Mouse (Mus musculus): ENCODE data around the gene Pbxip1. TPM values are rescaled to one million over a fixed set of nuclear protein-coding genes. Genes with fewer than 3 reads are reported as not detected.

Pbxip1 gene
- polyA plus RNA-seq, 1 experiment from 2014 or later, result 14.1 TPM

- Histone ChIP-seq H3K36me3 (no peaks in the 10 kb centered on the region), H3K27me3 (peaks cover 30% of the 10 kb centered on the region), H3K4me1 (replicated peaks) (peaks cover 56% of the 10 kb centered on the region), H3K27ac (peak within 1 kb of the TSS; percentile 54), H3K4me2 (replicated peaks) (peak within 1 kb of the TSS; percentile 97), H3K9me3 (no peaks in the 10 kb centered on the region), H3K4me3 (replicated peaks) (peak within 1 kb of the TSS; percentile 52), H3K9ac (replicated peaks) (peak within 1 kb of the TSS; percentile 61)
- ATAC-seq, result peak; percentile 55
- under 1% methylated on average over 41 of the region's 42 CpGs for WGBS
Measured at GRCm38 (mm10) chr3:89394006-89394893, 42.3 kb upstream of the Pbxip1 start, which contains the start of gene Zbtb7b. Gene Zbtb7b (minus strand): TSS chr3:89394776.

- no peak overlapping the region for H3K9ac ChIP-seq (replicated peaks)
- H3K27me3 ChIP-seq, result peaks cover 30% of the 10 kb centered on the region
- peak overlapping the region; percentile 97 for H3K4me2 ChIP-seq (replicated peaks)
- H3K4me3 ChIP-seq (replicated peaks), result peak overlapping the region; percentile 52
- H3K36me3 ChIP-seq, result peaks cover 2% of the 10 kb centered on the region; the same call in 1 of the 2 replicates
- under 1% methylated on average over 12 of the region's 12 CpGs for WGBS
- no peaks in the 10 kb centered on the region for H3K9me3 ChIP-seq
- no peak overlapping the region for H3K27ac ChIP-seq
- H3K4me1 ChIP-seq (replicated peaks), result peaks cover 56% of the 10 kb centered on the region
- no peak for ATAC-seq
Measured at GRCm38 (mm10) chr3:89394894-89395256, 41.6 kb upstream of the Pbxip1 start.

GRCm38 (mm10) chr3:89395419-89395805, 41.1 kb upstream of the Pbxip1 start:
- no peak overlapping the region for H3K27ac ChIP-seq
- H3K4me2 ChIP-seq (replicated peaks), result peak overlapping the region; percentile 97
- H3K9me3 ChIP-seq, result no peaks in the 10 kb centered on the region
- peak overlapping the region; percentile 52 for H3K4me3 ChIP-seq (replicated peaks)
- peaks cover 55% of the 10 kb centered on the region for H3K4me1 ChIP-seq (replicated peaks)
- H3K36me3 ChIP-seq, result peaks cover 5% of the 10 kb centered on the region
- H3K27me3 ChIP-seq, result peaks cover 30% of the 10 kb centered on the region
- 0 out of 2 replicates have a peak overlapping the region, but pooled peaks have one; percentile 36 for H3K9ac ChIP-seq (replicated peaks)
- no peak for ATAC-seq
- WGBS, result 4% methylated on average over 10 of the region's 10 CpGs

- under 1% methylated on average over 44 of the region's 44 CpGs for WGBS
- H3K4me3 ChIP-seq (replicated peaks), result peak overlapping the region; percentile 40
- H3K9me3 ChIP-seq, result no peaks in the 10 kb centered on the region
- peaks cover 49% of the 10 kb centered on the region for H3K4me1 ChIP-seq (replicated peaks)
- peak overlapping the region; percentile 97 for H3K4me2 ChIP-seq (replicated peaks)
- ATAC-seq, result no peak
- H3K36me3 ChIP-seq, result peaks cover 6% of the 10 kb centered on the region
- H3K27ac ChIP-seq, result no peak overlapping the region
- peaks cover 27% of the 10 kb centered on the region for H3K27me3 ChIP-seq
- peak overlapping the region; percentile 37; the same call in 1 of the 2 replicates for H3K9ac ChIP-seq (replicated peaks)
Measured at GRCm38 (mm10) chr3:89395806-89396653, 40.5 kb upstream of the Pbxip1 start.

GRCm38 (mm10) chr3:89396654-89397005, 39.9 kb upstream of the Pbxip1 start:
- WGBS, result under 1% methylated on average over 4 of the region's 4 CpGs
- ATAC-seq, result no peak
- peaks cover 12% of the 10 kb centered on the region for H3K36me3 ChIP-seq
- H3K4me3 ChIP-seq (replicated peaks), result peak overlapping the region; percentile 40
- no peak overlapping the region for H3K9ac ChIP-seq (replicated peaks)
- peaks cover 43% of the 10 kb centered on the region for H3K4me1 ChIP-seq (replicated peaks)
- peak overlapping the region; percentile 97 for H3K4me2 ChIP-seq (replicated peaks)
- no peak overlapping the region for H3K27ac ChIP-seq
- H3K9me3 ChIP-seq, result no peaks in the 10 kb centered on the region
- H3K27me3 ChIP-seq, result peaks cover 27% of the 10 kb centered on the region

- Histone ChIP-seq H3K27ac (no peak overlapping the region), H3K4me2 (replicated peaks) (no peak overlapping the region), H3K4me1 (replicated peaks) (peaks cover 2% of the 10 kb centered on the region), H3K36me3 (peaks cover 52% of the 10 kb centered on the region), H3K9ac (replicated peaks) (no peak overlapping the region), H3K9me3 (no peaks in the 10 kb centered on the region), H3K4me3 (replicated peaks) (no peak overlapping the region), H3K27me3 (peaks cover under 1% of the 10 kb centered on the region; the same call in 1 of the 2 replicates)
- ATAC-seq, result no peak
- 93% methylated on average over 7 of the region's 7 CpGs for WGBS
Measured at GRCm38 (mm10) chr3:89401329-89401728, 35.2 kb upstream of the Pbxip1 start.

GRCm38 (mm10) chr3:89402693-89403092, 33.8 kb upstream of the Pbxip1 start, which contains the start of gene Lenep:
Gene Lenep (minus strand): TSS chr3:89402793.
- H3K9me3 ChIP-seq, result no peaks in the 10 kb centered on the region
- 75% methylated on average over 5 of the region's 5 CpGs for WGBS
- H3K9ac ChIP-seq (replicated peaks), result no peak within 1 kb of the TSS
- no peak for ATAC-seq
- no peaks in the 10 kb centered on the region for H3K4me1 ChIP-seq (replicated peaks)
- H3K27me3 ChIP-seq, result no peaks in the 10 kb centered on the region
- no peak within 1 kb of the TSS for H3K4me2 ChIP-seq (replicated peaks)
- H3K36me3 ChIP-seq, result peaks cover 61% of the 10 kb centered on the region
- no peak within 1 kb of the TSS for H3K4me3 ChIP-seq (replicated peaks)
- H3K27ac ChIP-seq, result no peak within 1 kb of the TSS

GRCm38 (mm10) chr3:89406887-89407286, 29.6 kb upstream of the Pbxip1 start:
- no peaks in the 10 kb centered on the region for H3K9me3 ChIP-seq
- H3K4me2 ChIP-seq (replicated peaks), result no peak overlapping the region
- no peak for ATAC-seq
- H3K4me1 ChIP-seq (replicated peaks), result peaks cover 8% of the 10 kb centered on the region
- no peak overlapping the region for H3K4me3 ChIP-seq (replicated peaks)
- no peak overlapping the region for H3K27ac ChIP-seq
- H3K27me3 ChIP-seq, result no peaks in the 10 kb centered on the region
- H3K9ac ChIP-seq (replicated peaks), result no peak overlapping the region
- WGBS, result 91% methylated on average over 6 of the region's 6 CpGs
- H3K36me3 ChIP-seq, result peaks cover 57% of the 10 kb centered on the region

- H3K27ac ChIP-seq, result no peak overlapping the region
- 62% methylated on average over 16 of the region's 16 CpGs for WGBS
- H3K27me3 ChIP-seq, result no peaks in the 10 kb centered on the region
- H3K9me3 ChIP-seq, result no peaks in the 10 kb centered on the region
- peaks cover 42% of the 10 kb centered on the region for H3K36me3 ChIP-seq
- H3K4me2 ChIP-seq (replicated peaks), result no peak overlapping the region
- no peak overlapping the region for H3K9ac ChIP-seq (replicated peaks)
- peaks cover 13% of the 10 kb centered on the region for H3K4me1 ChIP-seq (replicated peaks)
- H3K4me3 ChIP-seq (replicated peaks), result no peak overlapping the region
- ATAC-seq, result no peak
Measured at GRCm38 (mm10) chr3:89408448-89408847, 28.1 kb upstream of the Pbxip1 start.

- H3K4me2 ChIP-seq (replicated peaks), result no peak overlapping the region
- peaks cover 41% of the 10 kb centered on the region for H3K36me3 ChIP-seq
- H3K4me1 ChIP-seq (replicated peaks), result peaks cover 13% of the 10 kb centered on the region
- H3K9ac ChIP-seq (replicated peaks), result no peak overlapping the region
- no peak overlapping the region for H3K4me3 ChIP-seq (replicated peaks)
- H3K27ac ChIP-seq, result no peak overlapping the region
- no peaks in the 10 kb centered on the region for H3K9me3 ChIP-seq
- WGBS, result 94% methylated on average over 3 of the region's 3 CpGs
- no peak for ATAC-seq
- H3K27me3 ChIP-seq, result no peaks in the 10 kb centered on the region
Measured at GRCm38 (mm10) chr3:89409701-89410100, 26.8 kb upstream of the Pbxip1 start.

- Histone ChIP-seq H3K4me1 (replicated peaks) (peaks cover 13% of the 10 kb centered on the region), H3K4me3 (replicated peaks) (peak overlapping the region; percentile 52), H3K27me3 (no peaks in the 10 kb centered on the region), H3K4me2 (replicated peaks) (peak overlapping the region; percentile 69), H3K27ac (peak overlapping the region; percentile 67), H3K9ac (replicated peaks) (peak overlapping the region; percentile 60), H3K36me3 (peaks cover 41% of the 10 kb centered on the region), H3K9me3 (no peaks in the 10 kb centered on the region)
- WGBS, result 79% methylated on average over 10 of the region's 10 CpGs
- ATAC-seq, result no peak
Measured at GRCm38 (mm10) chr3:89410864-89411263, 25.6 kb upstream of the Pbxip1 start.
